Mouse (Mus musculus) mouse embryonic stem cell (cell line): ENCODE results near the gene Cfap65.

Experiments used
- in situ Hi-C, 2 experiments: fragments of 300-500 bp; cut with MboI; formaldehyde crosslinking; loops; 1 replicate in 1 of 2; 3 replicates in 1 of 2; pipeline ENCODE4 v1.14.3; 2019 to 2020; ENCODE audit warnings: low sequenced_read_pairs in 2 of 2, low pct_unique_long_range_greater_than_20kb in 1 of 2, mixed read lengths in 1 of 2; ENCODE audit not compliant: unreplicated experiment in 1 of 2

Cfap65 gene

DNA sequence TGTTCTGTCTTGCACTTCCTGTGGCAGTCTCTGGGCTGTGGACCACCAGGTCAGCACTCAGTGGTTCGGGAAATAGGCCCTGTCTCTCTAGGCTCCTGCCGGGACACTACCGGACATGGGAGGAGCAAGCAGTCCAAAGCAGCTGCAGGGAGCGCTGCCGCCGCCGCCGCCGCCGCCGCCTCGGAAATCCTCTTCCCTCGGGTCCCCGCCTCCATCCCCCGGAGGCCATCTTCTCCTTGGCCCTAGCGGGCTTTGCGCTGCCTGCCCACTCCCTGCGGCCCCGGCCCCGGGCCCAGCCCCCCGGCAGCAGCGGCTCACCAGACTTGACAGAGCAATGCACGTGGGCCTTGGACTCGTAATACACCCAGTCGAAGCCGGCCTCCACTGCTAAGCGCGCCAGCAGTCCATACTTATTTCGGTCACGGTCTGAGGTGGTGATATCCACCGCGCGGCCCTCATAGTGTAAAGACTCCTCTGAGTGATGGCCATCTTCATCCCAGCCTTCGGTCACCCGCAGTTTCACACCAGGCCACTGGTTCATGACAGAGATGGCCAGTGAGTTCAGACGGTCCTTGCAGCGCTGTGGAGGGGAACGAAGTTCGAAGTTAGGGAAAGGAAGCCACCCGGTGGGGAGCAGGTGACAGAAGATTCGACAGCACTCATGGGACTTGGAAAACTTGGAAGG lies 12.7 kb upstream of the Cfap65 start:
- in situ Hi-C loops = loop anchor here (5.0 to 25.0 kb wide), 3 partner anchors 49 to 339 kb away; partner anchors contain the start of genes Cryba2 (in 1 of the 2) and Resp18 (in 1 of the 2)

DNA sequence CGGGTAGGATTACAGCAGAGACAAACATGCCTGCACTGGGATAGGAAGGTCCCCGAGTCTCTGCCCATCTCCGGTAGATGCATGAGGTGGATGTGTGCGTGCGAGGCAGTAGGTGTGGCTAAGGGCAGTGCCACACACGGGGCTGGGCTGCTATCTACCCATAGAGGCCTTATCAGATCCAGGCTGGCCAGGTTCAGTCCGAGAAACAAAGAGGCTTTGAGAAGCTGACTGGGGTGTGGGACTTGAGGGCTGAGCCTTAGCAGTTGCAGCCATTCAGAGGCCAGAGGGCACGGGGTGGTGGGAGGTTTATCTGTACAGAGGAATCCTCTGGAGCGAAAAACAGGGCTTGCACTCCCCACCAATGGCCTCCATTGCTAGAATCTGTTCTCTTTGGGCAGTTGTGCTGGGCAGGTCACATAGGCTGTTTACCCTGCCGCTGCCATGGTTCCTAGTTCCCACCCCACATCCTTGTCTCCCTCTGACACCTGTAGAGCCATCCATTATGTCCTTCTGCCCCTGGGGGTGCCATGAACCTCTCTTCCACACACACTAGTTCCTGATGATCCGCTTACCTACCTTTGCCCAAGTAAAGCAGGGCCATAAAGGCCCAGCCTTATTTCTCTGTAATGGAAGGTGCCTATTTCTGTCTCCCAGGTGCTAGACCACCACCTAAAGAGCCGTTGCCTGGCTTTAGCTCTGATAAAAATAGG lies 6.4 kb upstream of the Cfap65 start:
- in situ Hi-C loops = loop anchor here in 1 of 2 experiments (25.0 kb wide), 1 partner anchor 345 kb away; the partner anchor contains the start of gene Resp18

DNA sequence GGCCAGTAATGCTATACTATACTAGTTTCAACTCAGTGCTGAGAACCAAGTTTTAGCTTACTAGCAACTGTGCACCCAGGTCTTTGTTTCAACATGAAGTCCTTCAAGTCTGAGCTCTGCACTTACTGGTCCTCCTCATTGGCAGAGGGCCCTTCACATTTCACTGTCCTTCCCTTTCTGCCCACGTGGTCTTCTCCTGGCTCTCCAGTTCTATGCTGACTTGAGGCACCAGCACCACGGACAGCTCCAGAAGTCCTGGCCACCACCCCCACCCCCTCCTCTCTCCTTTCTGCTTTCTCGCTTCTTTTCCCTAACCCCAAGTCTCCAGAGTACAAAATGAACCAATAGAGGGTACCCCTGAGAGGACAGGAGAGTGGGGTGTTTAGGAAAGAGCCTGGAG lies 4.4 kb upstream of the Cfap65 start:
- in situ Hi-C loops = loop anchor here in 1 of 2 experiments (25.0 kb wide), 1 partner anchor 348 kb away; the partner anchor contains the start of gene Resp18

DNA sequence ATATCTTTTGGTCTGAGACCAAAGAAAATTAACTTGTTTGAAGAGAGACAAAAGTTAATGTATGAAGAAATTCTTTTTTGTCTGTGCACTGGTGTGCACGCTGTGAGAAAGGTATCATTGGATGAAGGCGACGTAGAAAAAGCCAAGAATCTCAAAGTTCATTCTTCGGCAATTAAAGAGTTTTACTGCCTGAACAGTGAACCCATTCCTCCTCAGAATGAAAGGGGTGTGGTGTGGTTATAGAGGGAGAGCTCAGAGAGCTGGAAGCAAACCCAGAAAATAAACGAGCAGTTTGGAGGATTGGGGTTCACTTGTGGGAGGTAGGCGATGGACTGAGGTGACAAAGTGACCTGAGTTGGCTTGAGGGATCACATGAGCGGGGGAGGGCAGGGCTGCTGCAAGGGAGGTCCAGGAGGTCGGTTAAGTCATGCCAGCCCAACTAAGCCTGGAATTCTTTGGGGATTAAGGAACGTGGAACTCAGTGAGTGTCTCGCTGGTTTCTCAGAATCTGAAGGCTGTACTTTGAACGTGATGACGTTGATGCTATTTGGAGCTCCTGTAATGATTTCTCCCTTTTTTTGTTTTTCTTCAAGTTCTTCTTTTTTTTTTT lies 927 bp upstream of the Cfap65 start:
- in situ Hi-C loops = loop anchor here in 1 of 2 experiments (25.0 kb wide), 1 partner anchor 351 kb away; the partner anchor contains the start of gene Resp18

DNA sequence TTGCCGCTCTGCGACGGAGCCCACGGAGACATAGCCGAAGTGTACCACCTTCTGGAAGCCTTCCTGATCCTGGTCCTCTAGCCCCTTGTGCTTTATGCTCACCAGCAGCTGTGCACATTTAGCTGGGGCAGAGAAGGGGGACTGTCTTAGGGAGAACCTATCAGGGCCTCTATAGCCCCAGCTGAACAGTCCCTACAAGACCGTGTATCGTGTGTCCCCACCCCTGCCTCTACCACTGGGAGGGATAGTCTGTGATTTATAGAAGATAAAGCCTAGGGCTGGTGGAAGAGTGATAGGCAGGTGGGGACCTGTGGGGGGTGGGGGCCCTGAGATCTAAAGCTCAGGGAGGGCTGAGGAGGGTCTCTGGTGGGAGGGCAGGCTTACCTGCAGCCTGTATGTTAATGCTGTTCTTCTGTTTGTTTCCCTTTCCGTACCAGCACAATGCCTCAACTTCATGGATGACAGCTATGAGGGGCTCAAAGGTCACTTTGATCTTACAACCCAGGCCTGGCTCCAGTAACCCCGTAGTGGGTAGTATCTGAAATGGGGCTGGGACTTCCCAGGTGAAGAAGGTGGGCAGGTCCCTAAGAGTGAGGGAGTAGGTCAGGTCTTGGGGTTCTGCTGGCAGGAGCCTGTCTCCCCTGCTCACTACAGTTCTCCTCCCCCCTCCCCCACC lies 7.6 kb downstream of the Cfap65 start:
- in situ Hi-C loops = loop anchor here in 1 of 2 experiments (25.0 kb wide), 1 partner anchor 360 kb away; the partner anchor contains the start of gene Resp18

DNA sequence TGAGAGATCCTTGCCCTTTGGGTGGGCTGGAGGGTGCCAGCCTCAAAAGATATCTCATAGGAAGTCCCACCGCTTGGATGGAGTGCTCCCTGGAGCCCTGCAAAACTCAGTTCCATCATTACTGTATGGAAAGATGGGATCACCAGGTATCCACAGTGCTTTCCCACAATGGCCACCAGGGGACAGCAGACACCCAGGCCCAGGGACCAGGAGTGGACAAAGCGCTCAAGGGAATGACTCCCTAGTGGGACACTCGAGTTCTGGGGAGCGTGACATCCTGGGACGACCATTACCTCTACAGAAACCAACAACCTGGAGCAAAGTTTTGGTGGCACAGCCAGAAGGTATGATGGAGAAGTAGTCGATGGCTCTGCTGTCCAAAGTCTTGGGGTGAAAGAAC lies 8.7 kb downstream of the Cfap65 start:
- in situ Hi-C loops = loop anchor here in 1 of 2 experiments (25.0 kb wide), 1 partner anchor 361 kb away; the partner anchor contains the start of gene Resp18

DNA sequence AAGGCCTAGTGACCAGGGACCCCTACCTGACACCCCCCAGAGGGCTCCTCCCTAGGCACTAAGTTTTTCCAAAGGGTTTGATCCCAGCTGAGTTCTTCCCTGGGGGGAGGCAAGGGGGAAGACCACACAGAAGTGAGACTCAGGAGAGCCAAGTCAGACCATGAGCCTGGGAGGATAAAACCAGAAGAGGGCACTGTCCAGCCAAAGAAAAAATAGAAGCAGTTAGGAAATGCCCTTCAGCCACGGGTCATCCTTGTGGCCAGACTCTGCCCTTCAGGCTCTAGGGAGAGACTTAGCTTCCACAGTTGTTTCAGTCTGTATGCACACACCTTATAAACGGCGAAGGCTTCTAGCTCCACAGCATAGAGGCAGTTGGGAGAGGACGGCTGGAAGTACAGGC lies 10.9 kb downstream of the Cfap65 start:
- in situ Hi-C loops = no loop called here

DNA sequence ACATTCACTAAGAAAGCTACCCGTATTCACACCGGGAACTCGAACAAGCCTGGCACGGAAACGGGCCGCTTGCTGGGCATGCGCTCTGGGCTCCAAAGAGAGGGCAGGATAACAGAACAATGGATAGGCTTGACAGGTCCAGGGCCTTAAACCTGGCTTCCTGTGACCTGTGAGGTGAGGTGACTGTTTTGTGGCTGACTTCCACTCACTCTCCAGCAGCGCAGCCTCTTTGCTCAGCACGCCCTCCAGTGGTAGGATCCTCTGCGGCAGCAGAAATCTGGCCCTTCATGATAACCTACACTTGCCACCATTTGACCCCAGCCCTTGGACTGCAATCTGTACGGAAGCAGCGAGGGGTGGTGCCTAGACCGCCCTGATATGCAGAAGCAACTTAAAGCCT lies 19.7 kb downstream of the Cfap65 start:
- in situ Hi-C loops = no loop called here

DNA sequence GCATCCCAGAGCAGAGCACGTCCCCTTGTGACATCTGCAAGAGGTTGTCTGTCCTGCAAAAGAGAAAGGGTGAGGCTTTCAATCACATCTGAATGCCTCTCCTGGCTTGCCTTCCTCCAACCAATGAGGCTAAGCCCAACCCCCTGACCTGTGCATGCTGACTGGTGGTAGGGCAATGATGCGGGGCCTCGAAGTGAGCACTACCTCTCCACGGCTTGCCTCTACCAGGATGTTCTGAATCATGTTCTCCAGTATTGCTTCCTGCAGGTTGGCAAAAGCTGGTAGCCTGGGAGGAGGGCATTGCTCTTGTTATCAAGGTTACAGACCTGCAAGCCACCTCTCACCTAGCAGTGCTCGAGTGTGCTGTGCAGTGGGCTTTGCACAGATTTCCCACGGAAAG lies 33.2 kb downstream of the Cfap65 start:
- in situ Hi-C loops = no loop called here

DNA sequence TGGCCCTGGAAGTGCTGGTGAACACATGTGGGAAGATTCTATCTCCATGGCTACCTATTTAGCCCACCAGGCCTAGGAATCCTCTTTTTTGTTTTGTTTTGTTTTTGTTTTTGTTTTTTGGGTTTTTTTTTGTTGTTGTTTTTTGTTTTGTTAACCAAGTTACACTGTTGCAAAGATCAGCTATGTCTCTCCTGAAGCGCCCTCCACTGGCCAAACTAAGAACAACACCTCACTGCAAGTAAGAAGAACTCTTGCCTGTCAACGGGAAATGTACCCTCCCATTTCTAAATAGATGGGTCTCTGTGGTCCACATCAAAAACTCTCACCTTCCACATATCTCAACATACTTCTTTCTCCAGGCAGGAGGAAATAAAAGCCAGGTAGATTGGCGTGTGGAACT lies 33.7 kb downstream of the Cfap65 start:
- in situ Hi-C loops = no loop called here

DNA sequence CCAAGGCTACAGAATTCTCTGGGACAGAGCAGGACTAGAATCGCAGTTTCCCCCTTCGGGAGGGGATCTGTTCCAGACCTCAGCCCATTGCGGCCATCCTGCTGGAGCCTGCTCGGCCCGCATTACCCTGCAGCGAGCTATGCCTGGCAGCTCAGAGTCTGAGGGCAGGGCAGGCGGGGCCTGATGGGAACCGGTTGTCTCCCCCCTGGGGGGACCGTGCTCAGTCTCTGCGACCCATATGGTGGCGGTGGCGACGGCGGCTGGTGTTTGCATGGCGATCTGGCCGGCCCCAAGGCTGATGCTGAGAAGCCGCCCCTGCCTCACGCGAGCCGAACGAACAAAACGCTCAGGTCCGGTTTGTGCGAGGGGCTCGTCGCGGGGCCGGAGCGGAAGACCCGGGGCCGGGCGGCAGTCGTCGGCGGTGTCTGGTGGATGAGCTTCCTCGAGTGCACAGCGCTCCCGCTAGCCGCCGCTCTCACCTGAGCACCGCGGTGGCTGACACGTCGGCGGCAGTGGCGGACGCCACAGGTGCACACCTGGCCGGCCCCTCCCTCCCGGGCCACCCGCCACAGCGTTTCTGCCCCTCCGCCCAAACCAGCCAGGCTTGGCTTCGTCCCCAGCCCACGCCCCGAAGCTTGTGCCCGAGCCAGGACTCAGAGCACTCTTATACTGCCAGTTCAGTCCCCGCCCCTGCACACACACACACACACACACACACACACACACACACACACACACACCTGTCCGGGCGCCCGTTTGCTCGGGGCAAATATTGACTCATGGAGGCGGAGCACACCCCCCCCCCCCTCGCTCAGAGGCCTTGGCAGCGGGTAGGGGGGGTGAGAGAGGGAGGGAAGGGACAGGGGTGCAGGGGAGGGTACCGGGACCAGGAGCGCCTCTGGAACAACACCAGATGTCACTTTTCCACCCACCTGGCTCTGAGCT lies 34.8 kb downstream of the Cfap65 start:
- in situ Hi-C loops = no loop called here

DNA sequence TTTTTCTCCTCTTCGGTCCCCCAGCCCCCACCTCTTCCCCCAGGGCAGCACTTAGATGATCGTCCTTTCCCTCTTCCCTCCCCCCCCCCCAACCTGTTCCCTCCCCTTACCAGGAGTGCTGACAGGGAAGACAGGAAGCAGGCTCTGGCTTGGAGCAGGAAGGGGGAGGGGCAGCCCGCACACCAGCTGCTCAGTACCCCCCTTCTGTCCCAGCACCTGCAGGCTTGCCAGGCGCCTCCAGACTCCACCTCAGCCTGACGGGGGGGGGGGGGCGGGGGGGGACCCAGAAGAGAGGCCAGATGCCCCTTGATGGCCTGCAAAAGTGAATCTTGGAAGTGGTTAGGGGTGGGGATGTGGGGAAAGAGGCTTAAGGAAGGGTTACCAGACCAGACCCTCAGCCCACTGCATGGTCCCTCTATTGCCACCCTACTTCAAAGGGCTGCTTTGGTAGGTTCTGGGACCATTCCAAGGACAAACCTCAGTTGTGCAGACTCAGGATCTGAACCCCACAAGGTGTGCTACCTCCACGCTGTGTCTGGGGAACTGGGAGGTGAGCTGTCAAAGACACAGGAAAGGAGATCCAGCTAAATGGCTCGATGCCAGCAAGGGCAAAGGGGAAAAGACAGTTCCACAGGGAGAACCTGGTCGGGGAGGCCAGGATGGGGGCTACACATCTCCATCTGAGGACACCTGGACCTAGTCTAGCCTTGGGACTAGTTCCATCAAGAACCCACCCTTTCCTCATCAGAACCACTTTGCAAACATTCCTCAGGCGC lies 36.6 kb downstream of the Cfap65 start:
- in situ Hi-C loops = no loop called here

DNA sequence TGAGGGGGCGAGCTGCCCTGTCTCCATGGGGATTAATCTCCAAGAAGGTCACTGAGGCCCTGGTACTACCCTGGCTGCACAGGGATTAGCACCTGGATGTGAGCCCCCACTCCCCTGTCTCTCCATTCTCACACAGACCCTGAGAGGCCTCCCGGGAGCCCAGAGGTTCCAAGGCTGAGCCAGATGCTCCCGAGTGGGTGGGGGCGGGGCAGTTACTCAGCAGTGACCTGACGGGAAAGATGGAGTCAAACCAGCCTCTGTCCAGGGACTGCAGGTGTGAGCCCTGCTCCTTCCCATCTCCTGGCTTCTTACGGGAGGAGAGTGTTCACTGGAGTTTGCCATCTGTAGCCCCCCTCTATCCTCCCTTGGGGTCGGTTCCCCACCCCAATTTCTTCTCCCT lies 37.4 kb downstream of the Cfap65 start:
- in situ Hi-C loops = no loop called here

DNA sequence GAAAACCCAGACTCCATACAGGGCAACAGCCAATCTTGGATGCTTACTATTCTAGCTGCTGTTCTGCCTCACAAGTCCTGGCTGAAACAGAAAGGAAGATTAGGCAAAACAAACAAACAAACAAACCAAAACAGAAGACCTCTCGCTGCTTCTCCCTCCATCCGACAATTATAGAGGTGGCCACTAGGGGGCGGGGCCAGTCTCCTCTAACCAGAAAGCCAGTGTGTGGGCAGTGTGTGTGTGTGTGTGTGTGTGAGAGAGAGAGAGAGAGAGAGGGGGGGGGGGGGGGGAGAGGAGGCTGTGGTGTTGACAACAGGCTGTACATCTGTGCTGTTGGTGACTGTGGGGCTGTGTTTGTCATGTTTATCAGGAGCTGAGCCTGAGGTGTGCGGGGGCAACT lies 40.4 kb downstream of the Cfap65 start:
- in situ Hi-C loops = loop anchor here in 1 of 2 experiments (5.0 kb wide), 1 partner anchor 52 kb away; no protein-coding TSS in a partner anchor

DNA sequence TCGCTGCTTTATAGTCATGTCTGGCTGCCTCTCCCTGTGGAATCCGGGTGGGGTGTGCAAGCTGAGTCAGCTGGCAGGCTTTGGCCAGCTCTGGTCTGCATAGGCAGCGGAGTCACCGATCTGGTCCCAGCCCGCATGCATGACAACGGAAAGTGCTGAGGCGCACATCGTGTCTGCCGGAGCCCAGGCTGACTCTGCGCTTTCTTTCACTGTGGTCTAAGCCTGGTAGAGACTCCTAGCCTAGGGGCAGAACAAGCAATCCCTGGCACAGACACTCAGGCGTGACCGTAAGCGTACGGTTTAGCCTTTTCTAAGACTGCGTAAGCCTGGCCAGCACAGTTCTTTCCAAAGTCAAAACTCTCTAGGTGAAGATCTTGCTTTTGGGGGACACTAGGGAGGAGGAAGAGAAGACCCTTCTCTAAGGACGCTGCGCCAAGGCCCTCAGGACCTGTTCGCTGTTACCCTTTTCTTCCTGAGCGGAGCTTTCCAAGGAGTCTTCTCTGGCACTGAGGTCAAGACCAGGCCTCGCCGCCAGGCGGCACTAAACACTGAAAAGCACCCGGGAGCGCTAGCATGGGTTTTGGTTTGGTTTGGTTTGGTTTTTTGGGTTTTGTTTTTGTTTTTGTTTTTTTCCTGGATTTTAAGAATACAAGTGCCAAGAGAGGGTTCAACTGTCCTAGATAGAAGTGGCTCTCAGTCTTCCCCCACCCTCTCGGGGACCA lies 42.1 kb downstream of the Cfap65 start, which contains the start of gene Cryba2:
Cryba2 (minus strand) TSS at position 10 of the 722 bp plus-strand sequence.
- in situ Hi-C loops = loop anchor here in 1 of 2 experiments (5.0 kb wide), 1 partner anchor 54 kb away; no protein-coding TSS in a partner anchor
